8 mouse cellular contexts compared by ENCODE assay signal in the genomic region with DNA sequence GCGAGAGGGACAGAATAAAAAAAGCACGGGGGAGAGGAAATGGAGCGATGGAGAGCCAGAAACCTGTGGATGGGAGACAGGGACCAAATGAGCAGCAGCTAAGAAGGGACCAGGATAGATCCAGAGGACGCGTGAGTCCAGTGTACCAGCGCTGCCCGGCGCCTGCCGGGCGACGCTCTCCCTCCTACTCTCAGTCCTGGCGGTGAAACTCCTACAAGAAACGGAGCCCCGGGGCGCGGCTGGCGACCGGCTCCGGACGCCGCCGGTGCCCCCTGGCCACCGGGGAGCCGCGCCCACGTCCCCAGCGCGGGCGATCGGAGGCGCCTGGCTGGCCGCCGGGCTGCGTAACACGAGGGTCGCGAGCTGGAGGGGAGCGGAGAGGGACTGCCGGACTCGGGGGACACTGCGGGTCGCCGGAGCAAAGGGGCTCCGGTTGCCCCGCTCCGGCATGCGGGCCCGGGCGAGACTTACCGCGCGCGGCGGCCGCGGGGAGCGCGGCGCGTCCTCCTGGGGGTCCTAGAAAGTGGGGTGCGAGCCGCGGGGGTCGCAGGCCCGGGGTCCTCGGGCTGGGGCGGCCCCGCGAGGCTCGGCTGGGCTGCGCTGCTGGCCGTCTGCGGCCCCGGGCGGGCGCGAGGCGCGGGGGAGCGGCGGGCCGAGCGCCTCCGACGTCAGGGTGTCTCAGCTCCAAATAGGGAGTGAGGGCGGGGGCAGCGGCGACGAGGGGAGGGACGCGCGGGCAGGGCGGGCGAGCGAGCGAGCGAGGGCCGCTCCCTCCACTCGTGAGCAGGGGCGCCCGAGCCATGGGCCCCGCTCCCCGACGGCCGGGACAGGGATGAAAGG. TPM values are rescaled to one million over a fixed set of nuclear protein-coding genes. Genes with fewer than 3 reads are reported as not detected.
DNase-seq lines count a peak whose midpoint lies in the region; ATAC-seq lines count a peak whose summit lies in the region.

Nbl1 (minus strand) TSS at position 638 of the 840 bp plus-strand sequence.

- intact Hi-C loops in heart, postnatal 10 days (cut with DNase I), result loop anchor here (5.0 kb wide), 1 partner anchor 100 kb away; the partner anchor contains the start of gene Capzb

- H3K4me3 ChIP-seq in forebrain, embryonic 11.5 days (ENCODE audit: low read depth, low read length), result peak within 1 kb of the TSS; percentile 45

- no peak for ATAC-seq in forebrain, embryonic 11.5 days (replicated peaks; ENCODE audit: low FRiP score)

- H3K27ac ChIP-seq in forebrain, embryonic 11.5 days (ENCODE audit: low read depth, low read length), result no peak within 1 kb of the TSS

- WGBS in forebrain, embryonic 11.5 days, result under 1% methylated on average over 74 of the region's 105 CpGs

- H3K27me3 ChIP-seq in forebrain, embryonic 11.5 days (ENCODE audit: control insufficient read depth, insufficient read depth, low read length), result peaks cover 41% of the 10 kb centered on the region

- peak within 1 kb of the TSS; percentile 65 for H3K4me2 ChIP-seq in forebrain, embryonic 11.5 days (ENCODE audit: low read depth, low read length, severe bottlenecking)

- no peaks in the 10 kb centered on the region for H3K36me3 ChIP-seq in forebrain, embryonic 11.5 days (ENCODE audit: control insufficient read depth, insufficient read depth, low read length)

- H3K9ac ChIP-seq in forebrain, embryonic 11.5 days (ENCODE audit: low read length), result peak within 1 kb of the TSS; percentile 55

- H3K9me3 ChIP-seq in forebrain, embryonic 11.5 days (ENCODE audit: control insufficient read depth, low read length), result peaks cover 5% of the 10 kb centered on the region; the same call in 1 of the 2 replicates

- DNase-seq in right cerebral cortex, postnatal 25 days, result peak; percentile 59
- DNase-seq in right cerebral cortex, adult 18-20 months, result no peak
- DNase-seq in forebrain, embryonic 11.5 days (ENCODE audit: low spot score), result peak; percentile 64
- DNase-seq in heart, postnatal 10 days, result peak; percentile 73 to 74
- DNase-seq in layer of hippocampus, postnatal 36 days, result peak in 1 of 2 experiments; percentile 42
- DNase-seq in lung, postnatal 25 days (ENCODE audit: low spot score), result peak; percentile 69
- DNase-seq in urinary bladder, postnatal 14 days (ENCODE audit: low spot score), result peak; percentile 76
- no peak for DNase-seq in thymus, postnatal 36 days

- peaks cover 6% of the 10 kb centered on the region; the same call in 1 of the 2 replicates for H3K4me1 ChIP-seq in forebrain, embryonic 11.5 days (replicated peaks; ENCODE audit: control insufficient read depth, insufficient read depth, low read length)

RNA-seq across cellular contexts. Expression of gene Nbl1, which starts in this region (rescaled TPM):
- polyA plus RNA-seq in forebrain, embryonic 11.5 days (2014; fragmentation: Nextera tagmentation; extraction: Ambion mirVana), result 23.9 and 24.7 TPM in 2 replicates
- total RNA-seq in heart, postnatal 10 days (2021), result 10 to 100 TPM; 27.9 to 36.3 TPM
- 10 to 100 TPM; 77.2 to 86.8 TPM for total RNA-seq in layer of hippocampus, postnatal 36 days (2021)

Comparison
In these comparisons a context has a peak if more than half of its experiments do, and no peak if none do; other contexts are left out.
1. DNase-seq: peak in right cerebral cortex, postnatal 25 days (single experiment), forebrain, embryonic 11.5 days (single experiment), heart, postnatal 10 days (2 of 2), lung, postnatal 25 days (single experiment) and urinary bladder, postnatal 14 days (single experiment); none in right cerebral cortex, adult 18-20 months (single experiment) and thymus, postnatal 36 days (0 of 2).